Comparison of ENCODE assay signal across 18 mouse cellular contexts in the genomic region with DNA sequence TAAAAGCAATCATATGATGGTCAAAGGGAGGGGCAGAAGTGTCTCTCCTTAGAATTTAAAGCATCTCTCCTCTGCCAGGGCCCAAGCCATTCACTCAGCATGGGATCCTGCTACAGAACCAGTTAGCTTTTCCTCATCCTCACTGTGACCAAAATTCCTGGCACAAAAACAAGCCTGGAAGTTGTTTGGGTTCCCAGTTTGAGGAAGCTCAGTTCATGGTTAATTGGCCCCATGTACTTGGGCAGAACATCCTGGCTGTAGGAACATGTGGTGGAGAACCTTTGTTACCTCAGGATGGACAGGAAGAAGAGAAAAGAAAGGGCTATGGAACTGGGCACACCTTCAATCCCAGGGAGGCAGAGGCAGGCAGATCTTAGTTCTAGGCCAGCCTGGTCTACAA.
"Had no signal": no experiment of that assay in that cellular context is flagged by ENCODE, and none has a peak within 500 bp of the region (broad histone marks: within the 10 kb centered on the region; RNA-seq: fewer than 3 reads in every experiment).

No protein-coding gene starts in this region.

- DNase-seq: lung, embryonic 14.5 days; lung, postnatal 10 days; lung, postnatal 4 days; midbrain, embryonic 14.5 days; retina, postnatal 1 day; right cerebral cortex, adult 18-20 months; right cerebral cortex, postnatal 25 days; right cerebral cortex, postnatal 4 days; spleen, adult 18-20 months; thymus, adult 18-20 months; thymus, postnatal 14 days; thymus, postnatal 36 days had no signal

- H3K36me3 ChIP-seq: midbrain, embryonic 10.5 days; midbrain, embryonic 12.5 days; neural tube, embryonic 13.5 days; neural tube, embryonic 15.5 days had no signal

- H3K9me3 ChIP-seq: midbrain, embryonic 10.5 days; midbrain, embryonic 12.5 days; neural tube, embryonic 13.5 days; neural tube, embryonic 15.5 days had no signal

- H3K9ac ChIP-seq: lung, embryonic 14.5 days; midbrain, embryonic 12.5 days; neural tube, embryonic 13.5 days; neural tube, embryonic 15.5 days had no signal

- H3K27me3 ChIP-seq: midbrain, embryonic 12.5 days; neural tube, embryonic 13.5 days; neural tube, embryonic 15.5 days had no signal

- ATAC-seq: midbrain, embryonic 16.5 days had no signal

- H3K27ac ChIP-seq: midbrain, embryonic 10.5 days; midbrain, embryonic 12.5 days; neural tube, embryonic 13.5 days; neural tube, embryonic 15.5 days had no signal

- H3K4me1 ChIP-seq: midbrain, embryonic 10.5 days; midbrain, embryonic 12.5 days; neural tube, embryonic 13.5 days had no signal

- H3K4me2 ChIP-seq: lung, embryonic 14.5 days; midbrain, embryonic 12.5 days; neural tube, embryonic 13.5 days; neural tube, embryonic 15.5 days had no signal

- H3K4me3 ChIP-seq: midbrain, embryonic 10.5 days; midbrain, embryonic 12.5 days; myocyte; neural tube, embryonic 13.5 days; neural tube, embryonic 15.5 days had no signal
